In genomic region chr10:107506397-107506796, GRCm38 (mm10) we compare ENCODE assay signal across 21 mouse cellular contexts. TPM values are rescaled to one million over a fixed set of nuclear protein-coding genes. Genes with fewer than 3 reads are reported as not detected.
"Had no signal": no experiment of that assay in that cellular context is flagged by ENCODE, and none has a peak within 500 bp of the region (broad histone marks: within the 10 kb centered on the region; RNA-seq: fewer than 3 reads in every experiment).

No protein-coding gene starts in this region.

- H3K9ac ChIP-seq: liver, embryonic 13.5 days; midbrain, embryonic 12.5 days; stomach, embryonic 15.5 days had no signal

- H3K36me3 ChIP-seq: liver, embryonic 13.5 days; midbrain, embryonic 12.5 days; stomach, embryonic 15.5 days had no signal

- DNase-seq: kidney, adult 18-20 months; kidney, adult 9 months; kidney, postnatal 14 days; kidney, postnatal 4 days; liver, embryonic 13.5 days; lung, adult 2 months; lung, postnatal 14 days; lung, postnatal 4 days; thymus, postnatal 25 days had no signal

- ATAC-seq: midbrain, embryonic 16.5 days had no signal

- H3K4me3 ChIP-seq: liver, embryonic 13.5 days; midbrain, embryonic 12.5 days; stomach, embryonic 15.5 days had no signal

- H3K4me1 ChIP-seq: liver, embryonic 13.5 days; midbrain, embryonic 12.5 days; stomach, embryonic 15.5 days had no signal

- H3K9me3 ChIP-seq: liver, embryonic 13.5 days; midbrain, embryonic 12.5 days; stomach, embryonic 15.5 days had no signal

- H3K27ac ChIP-seq: liver, embryonic 13.5 days; midbrain, embryonic 12.5 days; stomach, embryonic 15.5 days had no signal

- H3K4me2 ChIP-seq: liver, embryonic 13.5 days; midbrain, embryonic 12.5 days; stomach, embryonic 15.5 days had no signal

- H3K27me3 ChIP-seq: liver, embryonic 13.5 days; midbrain, embryonic 12.5 days; stomach, embryonic 15.5 days had no signal

RNA-seq across cellular contexts. Expression of gene Myf6, which starts 11.9 kb away (rescaled TPM):
- total RNA-seq: layer of hippocampus, adult 18-20 months; layer of hippocampus, postnatal 14 days; left cerebral cortex, adult 18-20 months; left cerebral cortex, postnatal 25 days; megakaryocyte progenitor cell, adult 5-6 weeks; megakaryocyte-erythroid progenitor cell, adult 5-6 weeks; monocyte, adult 5-6 weeks had no signal
- polyA plus RNA-seq: liver, adult 2 months; midbrain, embryonic 12.5 days; midbrain, embryonic 16.5 days; neural tube, embryonic 14.5 days; stomach, embryonic 15.5 days had no signal

RNA-seq across cellular contexts. Expression of gene Myf5, which starts 20.5 kb away (rescaled TPM):
- total RNA-seq: layer of hippocampus, adult 18-20 months; layer of hippocampus, postnatal 14 days; left cerebral cortex, adult 18-20 months; left cerebral cortex, postnatal 25 days; liver, adult 2 months; megakaryocyte progenitor cell, adult 5-6 weeks; megakaryocyte-erythroid progenitor cell, adult 5-6 weeks; monocyte, adult 5-6 weeks had no signal
- polyA plus RNA-seq: liver, adult 2 months; midbrain, embryonic 12.5 days had no signal
